In the genomic region with DNA sequence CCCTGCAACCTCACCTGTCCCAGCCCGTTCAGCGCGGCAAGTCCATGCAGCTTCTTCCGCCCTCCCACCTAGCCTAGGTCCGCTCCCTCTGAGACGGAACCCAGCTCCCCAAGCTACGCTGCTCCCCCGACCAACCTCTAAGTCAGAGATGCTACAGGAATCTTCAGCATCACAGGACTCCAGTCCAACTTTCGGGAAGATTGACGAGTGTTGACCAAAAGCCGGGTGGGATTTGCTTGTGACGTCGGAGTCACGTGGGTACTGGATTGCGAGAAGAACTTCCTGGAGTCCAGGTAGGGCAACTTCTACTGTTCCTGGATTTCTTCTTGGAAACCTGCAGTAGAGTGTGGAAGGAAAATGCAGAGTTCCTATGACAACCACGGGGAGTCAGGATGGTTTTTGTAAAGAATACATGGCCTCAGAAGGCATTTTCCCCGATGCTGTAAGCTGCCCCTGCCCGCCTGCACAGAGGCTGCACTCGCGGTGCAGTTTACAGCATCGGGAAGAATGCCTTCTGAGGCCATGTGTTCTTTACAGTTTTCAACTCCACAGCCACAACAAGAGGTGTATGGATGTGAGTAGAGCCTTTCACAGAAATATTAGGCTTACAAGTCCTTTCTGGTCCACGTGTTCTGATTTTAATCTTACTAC, we compare ENCODE assay signal across 8 mouse cellular contexts. TPM values are rescaled to one million over a fixed set of nuclear protein-coding genes. Genes with fewer than 3 reads are reported as not detected.
DNase-seq lines count a peak whose midpoint lies in the region; ATAC-seq and TF ChIP-seq lines count a peak whose summit lies in the region.

A gene (minus strand): TSS at position 212 of the 651 bp plus-strand sequence.

- 3% methylated on average over 22 of the region's 22 CpGs for WGBS in forebrain, embryonic 10.5 days
- 1% methylated on average over 22 of the region's 22 CpGs for WGBS in hindbrain, embryonic 14.5 days

- TF ChIP-seq CTCF in CH12.LX (conservative IDR thresholded peaks at IDR 0.05 in 1 of 2, IDR thresholded peaks at IDR 0.05 in 1 of 2; ENCODE audit: low read depth in 2 of 2, low read length in 2 of 2), result no peak
- TF ChIP-seq CTCF in brain, embryonic 14.5 days (IDR thresholded peaks at IDR 0.05; ENCODE audit: borderline replicate concordance, extremely low read depth, insufficient read depth, insufficient read length), result no peak

- peak within 1 kb of the TSS; percentile 25; the same call in 1 of the 2 replicates for H3K4me2 ChIP-seq in CH12.LX (ENCODE audit: insufficient read depth, low read depth, poor library complexity, severe bottlenecking)
- peak within 1 kb of the TSS; percentile 57 for H3K4me2 ChIP-seq in hindbrain, embryonic 14.5 days (replicated peaks)

- peak; percentile 85 for ATAC-seq in hindbrain, embryonic 14.5 days (ENCODE audit: low FRiP score)

- TF ChIP-seq POLR2A in CH12.LX (IDR thresholded peaks at IDR 0.05; ENCODE audit: low read depth, low read length), result no peak
- TF ChIP-seq POLR2A in brain, embryonic 14.5 days (IDR thresholded peaks at IDR 0.05; ENCODE audit: borderline replicate concordance, extremely low read depth, insufficient read depth, insufficient read length, poor library complexity, severe bottlenecking), result no peak

- H3K27ac ChIP-seq in CH12.LX (ENCODE audit: insufficient read depth, low read depth), result no peak within 1 kb of the TSS
- peak within 1 kb of the TSS; percentile 79 for H3K27ac ChIP-seq in forebrain, embryonic 10.5 days
- no peak within 1 kb of the TSS for H3K27ac ChIP-seq in hindbrain, embryonic 14.5 days

- in situ Hi-C loops in CH12.LX (cut with MboI; ENCODE audit: low pct_ligation_motif_present, low pct_unique_long_range_greater_than_20kb, low sequenced_read_pairs), result no loop called here

- dilution Hi-C loops in CH12.LX (cut with MboI; ENCODE audit: extremely low pct_ligation_motif_present, extremely low pct_unique_long_range_greater_than_20kb, low sequenced_read_pairs), result no loop called here

- no peak for DNase-seq in CH12.LX (ENCODE audit: extremely low read depth)
- DNase-seq in brain, embryonic 14.5 days (ENCODE audit: low read depth), result peak; percentile 78
- peak; percentile 72 for DNase-seq in forebrain, embryonic 10.5 days (ENCODE audit: extremely low spot score, low spot score)
- DNase-seq in hindbrain, embryonic 14.5 days (ENCODE audit: low spot score), result peak; percentile 68
- DNase-seq in layer of hippocampus, postnatal 25 days (ENCODE audit: extremely low spot score in 1 of 2, low spot score in 1 of 2), result peak; percentile 16 to 17
- DNase-seq in lung, postnatal 25 days (ENCODE audit: low spot score), result peak; percentile 53
- peak; percentile 28 for DNase-seq in retina, adult 2 months (ENCODE audit: low read depth, low spot score)
- DNase-seq in thymus, postnatal 36 days, result peak; percentile 41 to 56

- H3K9me3 ChIP-seq in CH12.LX (replicated peaks; ENCODE audit: low read length), result no peaks in the 10 kb centered on the region
- no peaks in the 10 kb centered on the region for H3K9me3 ChIP-seq in forebrain, embryonic 10.5 days
- H3K9me3 ChIP-seq in hindbrain, embryonic 14.5 days (ENCODE audit: control insufficient read depth, low read length), result no peaks in the 10 kb centered on the region

- no peaks in the 10 kb centered on the region; a peak in 1 of 4 replicates for H3K4me1 ChIP-seq in CH12.LX (ENCODE audit: control insufficient read depth in 1 of 2, insufficient read depth in 2 of 2)
- H3K4me1 ChIP-seq in forebrain, embryonic 10.5 days, result peaks cover 15% of the 10 kb centered on the region
- 0 out of 2 replicates have a peak, but pooled peaks cover 3% of the 10 kb centered on the region for H3K4me1 ChIP-seq in hindbrain, embryonic 14.5 days (replicated peaks; ENCODE audit: control insufficient read depth, insufficient read depth, low read length)

- no peak for TF ChIP-seq RAD21 in CH12.LX (IDR thresholded peaks at IDR 0.05; ENCODE audit: low read depth, low read length)

- peak within 1 kb of the TSS in 2 of 3 experiments; percentile 24 to 60 for H3K4me3 ChIP-seq in CH12.LX (replicated peaks in 1 of 3; ENCODE audit: low read depth in 2 of 3, low read length in 2 of 3, poor library complexity in 1 of 3)
- peak within 1 kb of the TSS; percentile 71 for H3K4me3 ChIP-seq in forebrain, embryonic 10.5 days
- peak within 1 kb of the TSS; percentile 38 for H3K4me3 ChIP-seq in hindbrain, embryonic 14.5 days (replicated peaks; ENCODE audit: low read length)

- no peaks in the 10 kb centered on the region for H3K36me3 ChIP-seq in CH12.LX (replicated peaks in 1 of 2; ENCODE audit: control insufficient read depth in 1 of 2, insufficient read depth in 1 of 2, low read length in 1 of 2)
- H3K36me3 ChIP-seq in forebrain, embryonic 10.5 days (replicated peaks), result no peaks in the 10 kb centered on the region
- H3K36me3 ChIP-seq in hindbrain, embryonic 14.5 days (replicated peaks; ENCODE audit: control insufficient read depth, insufficient read depth), result no peaks in the 10 kb centered on the region

- H3K27me3 ChIP-seq in CH12.LX (replicated peaks), result no peaks in the 10 kb centered on the region
- H3K27me3 ChIP-seq in forebrain, embryonic 10.5 days (ENCODE audit: poor library complexity, severe bottlenecking), result no peaks in the 10 kb centered on the region
- no peaks in the 10 kb centered on the region for H3K27me3 ChIP-seq in hindbrain, embryonic 14.5 days (ENCODE audit: control insufficient read depth, insufficient read depth, low read length)

- TF ChIP-seq EP300 in CH12.LX (IDR thresholded peaks at IDR 0.05; ENCODE audit: low read length), result no peak

- H3K9ac ChIP-seq in CH12.LX (ENCODE audit: insufficient read depth, low read depth), result peak within 1 kb of the TSS; percentile 13; the same call in 1 of the 2 replicates
- peak within 1 kb of the TSS; percentile 35 for H3K9ac ChIP-seq in hindbrain, embryonic 14.5 days

- H3K79me2 ChIP-seq in CH12.LX (replicated peaks; ENCODE audit: control insufficient read depth, extremely low read depth, insufficient read depth, poor library complexity, severe bottlenecking), result no peaks in the 10 kb centered on the region

TF ChIP-seq in CH12.LX, 34 proteins besides CTCF, POLR2A, EP300 and RAD21:
- no peak for TF ChIP-seq MAZ (IDR thresholded peaks at IDR 0.05; ENCODE audit: low read depth, low read length)
- 0 out of 2 replicates have a peak, but pooled peaks have one; percentile 43 for TF ChIP-seq MYC (IDR thresholded peaks at IDR 0.05; ENCODE audit: low read depth, low read length)
- TF ChIP-seq ETS1 (conservative IDR thresholded peaks at IDR 0.05; ENCODE audit: low read depth, low read length), result no peak
- no peak for TF ChIP-seq ZKSCAN1 (IDR thresholded peaks at IDR 0.05; ENCODE audit: borderline replicate concordance, low read depth, low read length)
- no peak for TF ChIP-seq MXI1 (IDR thresholded peaks at IDR 0.05; ENCODE audit: low read depth, low read length)
- TF ChIP-seq SMC3 (IDR thresholded peaks at IDR 0.05; ENCODE audit: low read depth, low read length), result no peak
- TF ChIP-seq USF1 (IDR thresholded peaks at IDR 0.05; ENCODE audit: low read depth, low read length), result peak; percentile 68
- no peak for TF ChIP-seq GABPA (IDR thresholded peaks at IDR 0.05; ENCODE audit: insufficient replicate concordance, low read depth, low read length)
- TF ChIP-seq MAX (IDR thresholded peaks at IDR 0.05; ENCODE audit: low read length), result peak; percentile 47; the same call in 1 of the 2 replicates
- TF ChIP-seq ELF1 (IDR thresholded peaks at IDR 0.05; ENCODE audit: low read depth, low read length), result 0 out of 2 replicates have a peak, but pooled peaks have one; percentile 43
- TF ChIP-seq MEF2A (IDR thresholded peaks at IDR 0.05; ENCODE audit: borderline replicate concordance, low read depth, low read length), result no peak
- TF ChIP-seq ZC3H11A (IDR thresholded peaks at IDR 0.05; ENCODE audit: low read depth, low read length), result no peak
- no peak for TF ChIP-seq ZMIZ1 (IDR thresholded peaks at IDR 0.05; ENCODE audit: low read depth, low read length)
- peak; percentile 60 for TF ChIP-seq USF2 (conservative IDR thresholded peaks at IDR 0.05; ENCODE audit: low read depth, low read length)
- TF ChIP-seq E2F4 (IDR thresholded peaks at IDR 0.05; ENCODE audit: insufficient replicate concordance, low read depth, low read length), result no peak
- TF ChIP-seq TBP (conservative IDR thresholded peaks at IDR 0.05; ENCODE audit: low read depth, low read length), result no peak
- no peak for TF ChIP-seq NRF1 (IDR thresholded peaks at IDR 0.05; ENCODE audit: low read depth, low read length)

RNA-seq across cellular contexts. Expression of the gene that starts here (rescaled TPM):
- 0.47 and 0.63 TPM in 2 replicates for total RNA-seq in CH12.LX (2012; rRNA removed)
- total RNA-seq in CH12.LX (2014; rRNA removed), result 0.12 TPM in 1 of 2 replicates, not detected in the other
- not detected in 2 replicates for polyA plus RNA-seq in CH12.LX (2012; ENCODE audit: insufficient read length, low read depth)
- polyA plus RNA-seq in brain, embryonic 14.5 days (2012; rRNA removed), result 0.59 TPM in 2 replicates
- 0.86 and 1.2 TPM in 2 replicates for polyA plus RNA-seq in forebrain, embryonic 10.5 days (2016; fragmentation: Nextera tagmentation; extraction: Ambion mirVana)
- 0.36 and 0.90 TPM in 2 replicates for polyA plus RNA-seq in hindbrain, embryonic 14.5 days (2014; fragmentation: Nextera tagmentation; extraction: Ambion mirVana)
- 1 to 10 TPM; 3.0 to 4.7 TPM for total RNA-seq in layer of hippocampus, postnatal 25 days (2021)

Comparison
In these comparisons a context has a peak if more than half of its experiments do, and no peak if none do; other contexts are left out.
1. Peak in DNase-seq in brain, embryonic 14.5 days; RNA of the gene not detected or under 1 TPM.
2. Peak in DNase-seq, ATAC-seq, H3K4me3 ChIP-seq, H3K9ac ChIP-seq and H3K4me2 ChIP-seq in hindbrain, embryonic 14.5 days; RNA of the gene not detected or under 1 TPM.